Comparison of ENCODE assay signal across 8 mouse cellular contexts in the genomic region with DNA sequence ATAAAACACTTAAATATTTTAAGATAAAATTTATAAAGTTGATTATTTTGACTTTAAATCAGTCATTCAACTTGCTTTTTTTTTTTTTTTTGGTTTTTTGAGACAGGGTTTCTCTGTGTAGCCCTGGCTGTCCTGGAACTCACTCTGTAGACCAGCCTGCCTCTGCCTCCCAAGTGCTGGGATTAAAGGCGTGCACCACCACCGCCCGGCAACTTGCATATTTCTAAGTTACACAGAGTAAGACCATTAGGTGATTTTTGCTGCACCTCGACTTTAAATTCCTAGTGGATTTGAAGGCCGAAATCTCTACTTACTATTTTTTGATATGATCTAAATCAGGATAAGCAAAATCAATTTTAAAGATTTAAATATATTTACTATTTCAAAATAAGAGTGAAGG. TPM values are rescaled to one million over a fixed set of nuclear protein-coding genes. Genes with fewer than 3 reads are reported as not detected.
DNase-seq lines count a peak whose midpoint lies in the region; ATAC-seq lines count a peak whose summit lies in the region.

No protein-coding gene starts in this region.

- WGBS in heart, embryonic 14.5 days = 87% methylated on average over 5 of the region's 5 CpGs
- WGBS in embryonic facial prominence, embryonic 11.5 days = 86% methylated on average over 5 of the region's 5 CpGs
- 94% methylated on average over 5 of the region's 5 CpGs for WGBS in hindbrain, embryonic 13.5 days
- WGBS in midbrain, embryonic 12.5 days = 86% methylated on average over 5 of the region's 5 CpGs

- no peak overlapping the region for H3K27ac ChIP-seq in heart, embryonic 14.5 days (replicated peaks in 1 of 2; ENCODE audit: control insufficient read depth in 1 of 2, insufficient read depth in 1 of 2, low read depth in 2 of 2, low read length in 2 of 2)
- H3K27ac ChIP-seq in embryonic facial prominence, embryonic 11.5 days (replicated peaks; ENCODE audit: low read depth, low read length) = no peak overlapping the region
- H3K27ac ChIP-seq in hindbrain, embryonic 13.5 days = no peak overlapping the region
- H3K27ac ChIP-seq in midbrain, embryonic 12.5 days (replicated peaks) = no peak overlapping the region

- H3K36me3 ChIP-seq in heart, embryonic 14.5 days (ENCODE audit: control insufficient read depth, insufficient read depth, low read length) = no peaks in the 10 kb centered on the region
- H3K36me3 ChIP-seq in embryonic facial prominence, embryonic 11.5 days (replicated peaks; ENCODE audit: control insufficient read depth, insufficient read depth, low read depth, low read length) = no peaks in the 10 kb centered on the region
- H3K36me3 ChIP-seq in hindbrain, embryonic 13.5 days = no peaks in the 10 kb centered on the region
- H3K36me3 ChIP-seq in midbrain, embryonic 12.5 days = no peaks in the 10 kb centered on the region

- peak overlapping the region; percentile 77 to 80; a peak in 3 of 4 replicates for H3K4me3 ChIP-seq in heart, embryonic 14.5 days (ENCODE audit: control insufficient read depth in 1 of 2, insufficient read depth in 1 of 2, low read depth in 1 of 2, low read length in 2 of 2)
- H3K4me3 ChIP-seq in embryonic facial prominence, embryonic 11.5 days (ENCODE audit: low read depth, low read length) = peak overlapping the region; percentile 69
- peak overlapping the region; percentile 72 for H3K4me3 ChIP-seq in hindbrain, embryonic 13.5 days
- peak overlapping the region; percentile 68 for H3K4me3 ChIP-seq in midbrain, embryonic 12.5 days

- peaks cover 2 to 3% of the 10 kb centered on the region in 2 experiments; a peak in 1 of 4 replicates for H3K4me1 ChIP-seq in heart, embryonic 14.5 days (ENCODE audit: control insufficient read depth in 2 of 2, insufficient read depth in 2 of 2, low read length in 2 of 2)
- no peaks in the 10 kb centered on the region for H3K4me1 ChIP-seq in embryonic facial prominence, embryonic 11.5 days (ENCODE audit: control insufficient read depth, insufficient read depth, low read length)
- H3K4me1 ChIP-seq in hindbrain, embryonic 13.5 days (replicated peaks) = peaks cover 5% of the 10 kb centered on the region; the same call in 1 of the 2 replicates
- peaks cover 4% of the 10 kb centered on the region; the same call in 1 of the 2 replicates for H3K4me1 ChIP-seq in midbrain, embryonic 12.5 days

- ATAC-seq in heart, embryonic 14.5 days (ENCODE audit: insufficient number of reproducible peaks, insufficient read depth, low FRiP score, low read depth) = no peak
- no peak for ATAC-seq in embryonic facial prominence, embryonic 11.5 days (replicated peaks; ENCODE audit: insufficient number of reproducible peaks, low FRiP score, low TSS enrichment, low read depth)
- ATAC-seq in hindbrain, embryonic 13.5 days (ENCODE audit: low FRiP score) = no peak
- no peak for ATAC-seq in midbrain, embryonic 12.5 days (ENCODE audit: low FRiP score, low read depth)

- no peaks in the 10 kb centered on the region for H3K9me3 ChIP-seq in heart, embryonic 14.5 days (ENCODE audit: control insufficient read depth, low read length)
- no peaks in the 10 kb centered on the region for H3K9me3 ChIP-seq in embryonic facial prominence, embryonic 11.5 days (replicated peaks; ENCODE audit: control insufficient read depth, low read length)
- no peaks in the 10 kb centered on the region for H3K9me3 ChIP-seq in hindbrain, embryonic 13.5 days
- no peaks in the 10 kb centered on the region for H3K9me3 ChIP-seq in midbrain, embryonic 12.5 days

- no peaks in the 10 kb centered on the region for H3K27me3 ChIP-seq in heart, embryonic 14.5 days (ENCODE audit: control insufficient read depth, insufficient read depth, low read length)
- H3K27me3 ChIP-seq in embryonic facial prominence, embryonic 11.5 days (ENCODE audit: control insufficient read depth, insufficient read depth, low read length) = no peaks in the 10 kb centered on the region
- no peaks in the 10 kb centered on the region for H3K27me3 ChIP-seq in hindbrain, embryonic 13.5 days
- H3K27me3 ChIP-seq in midbrain, embryonic 12.5 days = no peaks in the 10 kb centered on the region

- peak overlapping the region; percentile 83 for H3K9ac ChIP-seq in heart, embryonic 14.5 days (ENCODE audit: low read length)
- H3K9ac ChIP-seq in embryonic facial prominence, embryonic 11.5 days (replicated peaks; ENCODE audit: low read length) = no peak overlapping the region; the same call in 1 of the 2 replicates
- H3K9ac ChIP-seq in hindbrain, embryonic 13.5 days = no peak overlapping the region
- no peak overlapping the region for H3K9ac ChIP-seq in midbrain, embryonic 12.5 days (replicated peaks)

- peak overlapping the region; percentile 71 for H3K4me2 ChIP-seq in heart, embryonic 14.5 days (ENCODE audit: low read length)
- peak overlapping the region; percentile 65; the same call in 1 of the 2 replicates for H3K4me2 ChIP-seq in embryonic facial prominence, embryonic 11.5 days (ENCODE audit: low read depth, low read length)
- H3K4me2 ChIP-seq in hindbrain, embryonic 13.5 days = peak overlapping the region; percentile 73
- H3K4me2 ChIP-seq in midbrain, embryonic 12.5 days (replicated peaks) = peak overlapping the region; percentile 68

- DNase-seq in heart, adult 9 months (ENCODE audit: low spot score in 2 of 2) = no peak
- no peak for DNase-seq in embryonic facial prominence, embryonic 11.5 days (ENCODE audit: low spot score)
- DNase-seq in adrenal gland, postnatal 36 days = no peak
- DNase-seq in urinary bladder, postnatal 36 days (ENCODE audit: low spot score in 2 of 2) = no peak
- no peak for DNase-seq in spleen, adult 12 weeks (ENCODE audit: low spot score)

RNA-seq across cellular contexts. Expression of a gene that starts 0.6 kb away (rescaled TPM):
- 52.8 and 56.4 TPM in 2 replicates for polyA plus RNA-seq in heart, embryonic 14.5 days (2014; fragmentation: Nextera tagmentation; extraction: Ambion mirVana)
- 68.0 and 83.8 TPM in 2 replicates for polyA plus RNA-seq in embryonic facial prominence, embryonic 11.5 days (2014; fragmentation: Nextera tagmentation; extraction: Ambion mirVana)
- polyA plus RNA-seq in hindbrain, embryonic 13.5 days (2015; fragmentation: Nextera tagmentation; extraction: Ambion mirVana) = 27.2 and 32.5 TPM in 2 replicates
- 40.7 and 42.0 TPM in 2 replicates for polyA plus RNA-seq in midbrain, embryonic 12.5 days (2016; fragmentation: Nextera tagmentation; extraction: Ambion mirVana)
- total RNA-seq in adrenal gland, postnatal 36 days (2021) = 10 to 100 TPM; 61.3 to 84.7 TPM
